Mouse (Mus musculus): ENCODE results near the gene Pole2.

The Pole2 gene

GRCm38 (mm10) chr12:69227776-69228466 lies at the start of gene Pole2:
Gene Pole2 (minus strand): TSS chr12:69228195.
- CTCF ChIA-PET: interaction anchor here (0.6 kb wide), 1 partner anchor 82 kb away, joined by 6 read pairs; no protein-coding TSS in a partner anchor

GRCm38 (mm10) chr12:69268956-69269355 lies 41.0 kb upstream of the Pole2 start:
- CTCF ChIA-PET: no interaction called here

- CTCF ChIA-PET: no interaction called here
Measured at GRCm38 (mm10) chr12:69267956-69268632, 40.1 kb upstream of the Pole2 start.

- CTCF ChIA-PET: no interaction called here
Measured at GRCm38 (mm10) chr12:69265031-69265430, 37.0 kb upstream of the Pole2 start.

- CTCF ChIA-PET: no interaction called here
Measured at GRCm38 (mm10) chr12:69262251-69262650, 34.3 kb upstream of the Pole2 start.

GRCm38 (mm10) chr12:69257836-69258235 lies 29.8 kb upstream of the Pole2 start:
- CTCF ChIA-PET: no interaction called here

GRCm38 (mm10) chr12:69253806-69254205 lies 25.8 kb upstream of the Pole2 start:
- CTCF ChIA-PET: no interaction called here

GRCm38 (mm10) chr12:69250756-69251155 lies 22.8 kb upstream of the Pole2 start:
- CTCF ChIA-PET: no interaction called here

GRCm38 (mm10) chr12:69249766-69250165 lies 21.8 kb upstream of the Pole2 start:
- CTCF ChIA-PET: no interaction called here

- CTCF ChIA-PET: no interaction called here
Measured at GRCm38 (mm10) chr12:69241771-69242431, 13.9 kb upstream of the Pole2 start.

- CTCF ChIA-PET: interaction anchor here (0.6 to 0.7 kb wide), 2 partner anchors 54 to 604 kb away, joined by 3 read pairs; no protein-coding TSS in a partner anchor
Measured at GRCm38 (mm10) chr12:69241405-69241770, 13.4 kb upstream of the Pole2 start.

- CTCF ChIA-PET: interaction anchor here (0.6 to 0.7 kb wide), 2 partner anchors 53 to 604 kb away, joined by 3 read pairs; no protein-coding TSS in a partner anchor
Measured at GRCm38 (mm10) chr12:69240876-69241275, 12.9 kb upstream of the Pole2 start, which contains the start of gene Klhdc1. Gene Klhdc1 (plus strand): TSS chr12:69241176.

GRCm38 (mm10) chr12:69238284-69238683 lies 10.3 kb upstream of the Pole2 start:
- CTCF ChIA-PET: no interaction called here

GRCm38 (mm10) chr12:69235782-69236181 lies 7.8 kb upstream of the Pole2 start:
- CTCF ChIA-PET: no interaction called here

- CTCF ChIA-PET: interaction anchor here (1.0 kb wide), 1 partner anchor 17 kb away, joined by 3 read pairs; no protein-coding TSS in a partner anchor
Measured at GRCm38 (mm10) chr12:69229251-69229650, 1.3 kb upstream of the Pole2 start.

GRCm38 (mm10) chr12:69220613-69221277 lies 7.2 kb downstream of the Pole2 start:
- CTCF ChIA-PET: no interaction called here

- CTCF ChIA-PET: interaction anchor here (0.8 kb wide), 1 partner anchor 515 kb away, joined by 4 read pairs; no protein-coding TSS in a partner anchor
Measured at GRCm38 (mm10) chr12:69216587-69216986, 11.4 kb downstream of the Pole2 start.

GRCm38 (mm10) chr12:69215000-69215785 lies 12.8 kb downstream of the Pole2 start:
- CTCF ChIA-PET: no interaction called here

GRCm38 (mm10) chr12:69214393-69214792 lies 13.6 kb downstream of the Pole2 start:
- CTCF ChIA-PET: no interaction called here

- CTCF ChIA-PET: interaction anchor here (0.8 kb wide), 1 partner anchor 13 kb away, joined by 5 read pairs; no protein-coding TSS in a partner anchor
Measured at GRCm38 (mm10) chr12:69213186-69213777, 14.7 kb downstream of the Pole2 start.

GRCm38 (mm10) chr12:69211057-69211456 lies 16.9 kb downstream of the Pole2 start:
- CTCF ChIA-PET: interaction anchor here (0.7 kb wide), 1 partner anchor 308 kb away, joined by 3 read pairs; no protein-coding TSS in a partner anchor

All from spleen, embryonic (tissue).